Mouse (Mus musculus): Measurements from ENCODE around the gene Tmem9b.

- TF ChIP-seq MYOG (IDR thresholded peaks at IDR 0.05; ENCODE audit: control insufficient read depth in 1 of 3, insufficient read depth in 1 of 3, insufficient read length in 2 of 3, low read depth in 2 of 3), result no peak
- TF ChIP-seq SRF (IDR thresholded peaks at IDR 0.05; ENCODE audit: control insufficient read depth, insufficient read length, low read depth), result no peak
These were observed 35.2 kb upstream of the Tmem9b start for GRCm38 (mm10) chr7:109787860-109788259.

Data from myocyte (in vitro differentiated cells).